Mouse (Mus musculus): ENCODE results near the gene Gm5938. TPM values are rescaled to one million over a fixed set of nuclear protein-coding genes. Genes with fewer than 3 reads are reported as not detected.

Gm5938 gene
- total RNA-seq (2021) = not detected
- long read RNA-seq, experiment 1 = 0 reads
- long read RNA-seq, experiment 2 = 0 reads

- DNase-seq = no peak
- intact Hi-C loops (cut with DNase I) = no loop called here
Observed at GRCm38 (mm10) chrX:78125167-78125566, at the start of gene Gm5938. Gene Gm5938 (plus strand): TSS chrX:78125467.

- intact Hi-C loops (cut with DNase I) = no loop called here
- no peak for DNase-seq
Observed at GRCm38 (mm10) chrX:78091274-78091673, 34.0 kb upstream of the Gm5938 start, which contains the start of gene Obp1a. Gene Obp1a (minus strand): TSS chrX:78091374.

Other genes starting within 250 kb of the Gm5938 start
- gene 5430402E10Rik, start 200.4 kb upstream of the Gm5938 start, total RNA-seq (2021) = not detected
- gene Obp1a, start 34.1 kb upstream of the Gm5938 start, total RNA-seq (2021) = not detected
- gene Obp1b, start 61.3 kb downstream of the Gm5938 start, total RNA-seq (2021) = not detected
- not detected for gene Gm14743, start 120.5 kb downstream of the Gm5938 start, total RNA-seq (2021)
- not detected for gene 4930480E11Rik, start 244.2 kb downstream of the Gm5938 start, total RNA-seq (2021)